In genomic region chrX:88072741-88073419, GRCm38 (mm10) we compare ENCODE assay signal across 21 mouse cellular contexts. TPM values are rescaled to one million over a fixed set of nuclear protein-coding genes. Genes with fewer than 3 reads are reported as not detected.
DNase-seq lines count a peak whose midpoint lies in the region; ATAC-seq and TF ChIP-seq lines count a peak whose summit lies in the region.
"Had no signal": no experiment of that assay in that cellular context is flagged by ENCODE, and none has a peak within 500 bp of the region (broad histone marks: within the 10 kb centered on the region; RNA-seq: fewer than 3 reads in every experiment).

No protein-coding gene starts in this region.

- DNase-seq in frontal cortex, postnatal 14 days (ENCODE audit: low spot score in 2 of 2), result no peak
- DNase-seq in midbrain, postnatal 0 days (ENCODE audit: low spot score), result peak; percentile 27
- no peak for DNase-seq in midbrain, embryonic 10.5 days (ENCODE audit: low spot score)
- DNase-seq in cerebellum, adult 2 months, result peak; percentile 44 to 64
- no peak for DNase-seq in thymus, adult 18-20 months
- DNase-seq in adrenal gland, adult (ENCODE audit: inconsistent age in 2 of 2, low spot score in 1 of 2), result no peak
- DNase-seq: adrenal gland, postnatal 14 days; gastrocnemius, postnatal 14 days; heart, postnatal 14 days; kidney, adult 11 months; kidney, postnatal 10 days; layer of hippocampus, adult 9-11 months; liver; liver, postnatal 0 days; spleen, adult 18-20 months had no signal

- no peaks in the 10 kb centered on the region for H3K27me3 ChIP-seq in midbrain, postnatal 0 days (ENCODE audit: insufficient read depth, low read length)
- H3K27me3 ChIP-seq in midbrain, embryonic 10.5 days (ENCODE audit: low read depth, poor library complexity, severe bottlenecking), result no peaks in the 10 kb centered on the region
- H3K27me3 ChIP-seq in cerebellum, adult 2 months (ENCODE audit: control insufficient read depth, insufficient read depth, low read length), result no peaks in the 10 kb centered on the region
- H3K27me3 ChIP-seq: hindbrain, embryonic 15.5 days had no signal

- H3K36me3 ChIP-seq in midbrain, postnatal 0 days (ENCODE audit: insufficient read depth, low read length), result no peaks in the 10 kb centered on the region
- H3K36me3 ChIP-seq in midbrain, embryonic 10.5 days, result no peaks in the 10 kb centered on the region
- H3K36me3 ChIP-seq: hindbrain, embryonic 15.5 days had no signal

- ATAC-seq in frontal cortex, adult (ENCODE audit: low TSS enrichment), result peak; percentile 98
- ATAC-seq in midbrain, postnatal 0 days (ENCODE audit: low FRiP score), result no peak
- ATAC-seq: forebrain, embryonic 16.5 days; liver, postnatal 0 days had no signal

- H3K4me2 ChIP-seq in midbrain, postnatal 0 days (ENCODE audit: low read depth, low read length, poor library complexity, severe bottlenecking), result no peak overlapping the region
- H3K4me2 ChIP-seq: hindbrain, embryonic 15.5 days; midbrain, embryonic 11.5 days had no signal

- no peak for TF ChIP-seq CTCF in midbrain, postnatal 0 days (IDR thresholded peaks at IDR 0.05)
- TF ChIP-seq CTCF in cerebellum, adult 2 months (IDR thresholded peaks at IDR 0.05; ENCODE audit: borderline replicate concordance, insufficient read depth, low read depth, low read length), result no peak
- no peak for TF ChIP-seq CTCF in cortical plate, adult 2 months (IDR thresholded peaks at IDR 0.05; ENCODE audit: extremely low read depth, insufficient read depth, low read length)

- TF ChIP-seq POLR2A in cerebellum, adult 2 months (IDR thresholded peaks at IDR 0.05; ENCODE audit: borderline replicate concordance, insufficient read depth, low read length), result no peak
- TF ChIP-seq POLR2A in cortical plate, adult 2 months (IDR thresholded peaks at IDR 0.05; ENCODE audit: extremely low read depth, insufficient read depth, low read length), result no peak

- H3K4me1 ChIP-seq in midbrain, postnatal 0 days (ENCODE audit: insufficient read depth, low read length), result no peaks in the 10 kb centered on the region
- no peaks in the 10 kb centered on the region for H3K4me1 ChIP-seq in midbrain, embryonic 10.5 days
- H3K4me1 ChIP-seq in cerebellum, adult 2 months (ENCODE audit: control insufficient read depth, insufficient read depth, low read length), result peaks cover 3% of the 10 kb centered on the region
- H3K4me1 ChIP-seq in cortical plate, adult 2 months (ENCODE audit: control insufficient read depth, insufficient read depth, low read length), result peaks cover 2% of the 10 kb centered on the region
- H3K4me1 ChIP-seq: hindbrain, embryonic 15.5 days had no signal

- WGBS in midbrain, postnatal 0 days, result 44% methylated on average over 7 of the region's 7 CpGs
- WGBS in midbrain, embryonic 10.5 days, result 37% methylated on average over 7 of the region's 7 CpGs
- 20% methylated on average over 7 of the region's 7 CpGs for WGBS in cerebellum, adult 2 months

- H3K9ac ChIP-seq in midbrain, postnatal 0 days (replicated peaks; ENCODE audit: low read length, poor library complexity, severe bottlenecking), result no peak overlapping the region
- H3K9ac ChIP-seq: hindbrain, embryonic 15.5 days; liver, postnatal 0 days had no signal

- no peaks in the 10 kb centered on the region for H3K9me3 ChIP-seq in midbrain, postnatal 0 days (ENCODE audit: low read length)
- H3K9me3 ChIP-seq in midbrain, embryonic 10.5 days (replicated peaks), result no peaks in the 10 kb centered on the region
- H3K9me3 ChIP-seq: hindbrain, embryonic 15.5 days had no signal

- no peak overlapping the region for H3K27ac ChIP-seq in midbrain, postnatal 0 days (ENCODE audit: low read depth, low read length)
- no peak overlapping the region for H3K27ac ChIP-seq in midbrain, embryonic 10.5 days (replicated peaks)
- H3K27ac ChIP-seq in cerebellum, adult 2 months (ENCODE audit: insufficient read depth, low read length), result peak overlapping the region; percentile 75
- peak overlapping the region; percentile 7; the same call in 1 of the 2 replicates for H3K27ac ChIP-seq in cortical plate, adult 2 months (ENCODE audit: insufficient read depth, low read length)
- H3K27ac ChIP-seq: hindbrain, embryonic 15.5 days had no signal

- no peak overlapping the region for H3K4me3 ChIP-seq in midbrain, postnatal 0 days (ENCODE audit: low read depth, low read length)
- H3K4me3 ChIP-seq in midbrain, embryonic 10.5 days, result no peak overlapping the region
- H3K4me3 ChIP-seq in cerebellum, adult 2 months (replicated peaks; ENCODE audit: insufficient read depth, low read depth, low read length), result no peak overlapping the region
- H3K4me3 ChIP-seq in cortical plate, adult 2 months (ENCODE audit: insufficient read depth, low read length), result no peak overlapping the region
- H3K4me3 ChIP-seq: hindbrain, embryonic 15.5 days had no signal

RNA-seq across cellular contexts. Expression of gene Il1rapl1, which starts 42.6 kb away (rescaled TPM):
- 9.7 and 13.5 TPM in 2 replicates for total RNA-seq in midbrain, postnatal 0 days (2014; rRNA removed)
- 3.4 and 4.6 TPM in 2 replicates for polyA plus RNA-seq in midbrain, postnatal 0 days (2015; fragmentation: Nextera tagmentation; extraction: Ambion mirVana)
- polyA plus RNA-seq in midbrain, embryonic 10.5 days (2016; fragmentation: Nextera tagmentation; extraction: Ambion mirVana), result 0.06 and 0.14 TPM in 2 replicates
- 2.2 and 2.5 TPM in 2 replicates for polyA plus RNA-seq in cerebellum, adult 2 months (2012; rRNA removed)
- 3.7 and 4.1 TPM in 2 replicates for polyA plus RNA-seq in cortical plate, adult 2 months (2012; rRNA removed)
- polyA plus RNA-seq: liver, postnatal 0 days; thymus, postnatal 0 days had no signal

Comparison
In these comparisons a context has a peak if more than half of its experiments do, and no peak if none do; other contexts are left out.
1. DNase-seq: peak in midbrain, postnatal 0 days (single experiment) and cerebellum, adult 2 months (2 of 2); none in frontal cortex, postnatal 14 days (0 of 2), midbrain, embryonic 10.5 days (single experiment), thymus, adult 18-20 months (0 of 2) and adrenal gland, adult (0 of 2).
2. H3K27ac ChIP-seq: peak in cerebellum, adult 2 months (single experiment) and cortical plate, adult 2 months (single experiment); none in midbrain, postnatal 0 days (single experiment) and midbrain, embryonic 10.5 days (single experiment).